Mouse (Mus musculus) urinary bladder, postnatal 0 days (tissue): ENCODE measurements around the gene Atp11b. TPM values are rescaled to one million over a fixed set of nuclear protein-coding genes. Genes with fewer than 3 reads are reported as not detected.

Experiments used
- polyA plus RNA-seq: library from polyadenylated mRNA; unstranded; fragments of >200 nt; fragmentation: Nextera tagmentation; extraction: Ambion mirVana; gene quantifications from 2 replicates; pipeline ENCODE4 v1.2.1, GENCODE M21; 2015

The Atp11b gene
- polyA plus RNA-seq: 16.3 and 18.5 TPM in 2 replicates

GRCm38 (mm10) chr3:35753825-35754767 lies at the start of gene Atp11b:
TSS of gene Atp11b (plus strand) at chr3:35754106.

Other genes starting within 250 kb of the Atp11b start
- gene Dcun1d1, start 183.3 kb downstream of the Atp11b start, polyA plus RNA-seq: 66.4 and 82.6 TPM in 2 replicates
- 15.9 and 16.5 TPM in 2 replicates for gene Mccc1, start 246.6 kb downstream of the Atp11b start, polyA plus RNA-seq